9 mouse cellular contexts compared by ENCODE assay signal in the genomic region with DNA sequence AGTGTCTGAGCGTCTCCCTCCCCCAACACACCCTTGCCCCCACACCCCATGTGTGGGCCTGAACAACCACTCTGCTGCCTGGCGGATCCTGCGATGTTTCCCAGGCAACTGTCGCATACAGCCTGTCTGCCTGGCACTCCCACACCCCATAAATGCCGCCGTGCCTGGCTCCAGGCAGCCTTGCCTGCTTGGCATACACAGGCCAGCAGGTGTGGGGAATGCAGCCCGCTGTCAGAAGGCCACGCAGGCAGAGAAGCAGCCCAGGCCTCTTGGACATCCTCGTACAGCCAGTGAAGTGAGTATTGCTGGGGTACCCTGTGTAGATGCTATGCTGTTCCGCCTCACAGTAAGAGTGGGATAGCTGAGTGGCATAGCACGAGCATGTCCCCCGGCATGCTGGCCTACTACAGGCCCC. TPM values are rescaled to one million over a fixed set of nuclear protein-coding genes. Genes with fewer than 3 reads are reported as not detected.
DNase-seq lines count a peak whose midpoint lies in the region; ATAC-seq and TF ChIP-seq lines count a peak whose summit lies in the region.
"Had no signal": no experiment of that assay in that cellular context is flagged by ENCODE, and none has a peak within 500 bp of the region (broad histone marks: within the 10 kb centered on the region; RNA-seq: fewer than 3 reads in every experiment).

No protein-coding gene starts in this region.

- WGBS in heart, embryonic 16.5 days = 58% methylated on average over 12 of the region's 12 CpGs
- 71% methylated on average over 12 of the region's 12 CpGs for WGBS in heart, embryonic 11.5 days (ENCODE audit: insufficient replicate concordance)
- 57% methylated on average over 12 of the region's 12 CpGs for WGBS in neural tube, embryonic 15.5 days

- TF ChIP-seq CTCF in brain, embryonic 14.5 days (IDR thresholded peaks at IDR 0.05; ENCODE audit: borderline replicate concordance, extremely low read depth, insufficient read depth, insufficient read length) = no peak
- TF ChIP-seq CTCF in gastrocnemius, adult 2 months (IDR thresholded peaks at IDR 0.05) = peak; percentile 5; the same call in 1 of the 2 replicates
- peak; percentile 50 for TF ChIP-seq CTCF in layer of hippocampus, adult 2 months (conservative IDR thresholded peaks at IDR 0.05)

- no peak for ATAC-seq in heart, embryonic 16.5 days (replicated peaks; ENCODE audit: extremely low read depth, insufficient read depth, low FRiP score)
- no peak for ATAC-seq in heart, embryonic 11.5 days (replicated peaks; ENCODE audit: insufficient number of reproducible peaks, low FRiP score, low TSS enrichment)
- ATAC-seq in neural tube, embryonic 15.5 days (ENCODE audit: low FRiP score) = no peak
- no peak for ATAC-seq in activated CD4-positive, CD25-positive, alpha-beta regulatory T cell, adult 4 months

- no peak overlapping the region for H3K4me2 ChIP-seq in heart, embryonic 16.5 days (ENCODE audit: low read depth, low read length)
- H3K4me2 ChIP-seq in heart, embryonic 11.5 days = no peak overlapping the region
- no peak overlapping the region for H3K4me2 ChIP-seq in neural tube, embryonic 15.5 days
- H3K4me2 ChIP-seq: lung, embryonic 15.5 days had no signal

- H3K4me1 ChIP-seq in heart, embryonic 16.5 days (ENCODE audit: control insufficient read depth, insufficient read depth, low read length) = peaks cover 10% of the 10 kb centered on the region
- peaks cover 20% of the 10 kb centered on the region for H3K4me1 ChIP-seq in heart, embryonic 11.5 days (ENCODE audit: control insufficient read depth, insufficient read depth, low read length)
- peaks cover 36% of the 10 kb centered on the region for H3K4me1 ChIP-seq in neural tube, embryonic 15.5 days

- intact Hi-C loops in gastrocnemius, adult 2 months (cut with DNase I) = no loop called here

- H3K9me3 ChIP-seq in heart, embryonic 16.5 days (replicated peaks; ENCODE audit: control insufficient read depth, low read length) = peaks cover 3% of the 10 kb centered on the region; the same call in 1 of the 2 replicates
- H3K9me3 ChIP-seq in heart, embryonic 11.5 days (replicated peaks; ENCODE audit: control insufficient read depth, low read length) = no peaks in the 10 kb centered on the region
- no peaks in the 10 kb centered on the region for H3K9me3 ChIP-seq in neural tube, embryonic 15.5 days (replicated peaks)
- H3K9me3 ChIP-seq: lung, embryonic 15.5 days had no signal

- 0 out of 2 replicates have a peak overlapping the region, but pooled peaks have one; percentile 2 for H3K9ac ChIP-seq in heart, embryonic 16.5 days (ENCODE audit: low read length)
- H3K9ac ChIP-seq in heart, embryonic 11.5 days (ENCODE audit: low read depth, low read length) = no peak overlapping the region
- no peak overlapping the region; the same call in 1 of the 2 replicates for H3K9ac ChIP-seq in neural tube, embryonic 15.5 days (replicated peaks)
- H3K9ac ChIP-seq: lung, embryonic 15.5 days had no signal

- H3K27me3 ChIP-seq in heart, embryonic 16.5 days (ENCODE audit: control insufficient read depth, insufficient read depth, low read length) = no peaks in the 10 kb centered on the region
- no peaks in the 10 kb centered on the region for H3K27me3 ChIP-seq in heart, embryonic 11.5 days (ENCODE audit: control insufficient read depth, insufficient read depth, low read length)
- no peaks in the 10 kb centered on the region for H3K27me3 ChIP-seq in neural tube, embryonic 15.5 days (replicated peaks)
- H3K27me3 ChIP-seq: lung, embryonic 15.5 days had no signal

- no peaks in the 10 kb centered on the region for H3K36me3 ChIP-seq in heart, embryonic 16.5 days (ENCODE audit: control insufficient read depth, insufficient read depth)
- no peaks in the 10 kb centered on the region for H3K36me3 ChIP-seq in heart, embryonic 11.5 days (ENCODE audit: control insufficient read depth, insufficient read depth, low read length)
- no peaks in the 10 kb centered on the region for H3K36me3 ChIP-seq in neural tube, embryonic 15.5 days
- H3K36me3 ChIP-seq: lung, embryonic 15.5 days had no signal

- TF ChIP-seq POLR2A in brain, embryonic 14.5 days (IDR thresholded peaks at IDR 0.05; ENCODE audit: borderline replicate concordance, extremely low read depth, insufficient read depth, insufficient read length, poor library complexity, severe bottlenecking) = no peak

- peak; percentile 83 for DNase-seq in brain, embryonic 14.5 days (ENCODE audit: low read depth)
- peak; percentile 86 for DNase-seq in gastrocnemius, adult 2 months
- DNase-seq in layer of hippocampus, adult 2 months (ENCODE audit: low spot score in 2 of 2) = peak; percentile 78 to 86
- no peak for DNase-seq in T-cell, adult 2 months (ENCODE audit: low spot score)

- H3K4me3 ChIP-seq in heart, embryonic 16.5 days (ENCODE audit: low read length) = no peak overlapping the region
- no peak overlapping the region for H3K4me3 ChIP-seq in heart, embryonic 11.5 days (ENCODE audit: low read depth, low read length)
- no peak overlapping the region for H3K4me3 ChIP-seq in gastrocnemius, adult 2 months
- peak overlapping the region; percentile 47 for H3K4me3 ChIP-seq in layer of hippocampus, adult 2 months
- H3K4me3 ChIP-seq in neural tube, embryonic 15.5 days (replicated peaks) = no peak overlapping the region
- H3K4me3 ChIP-seq: lung, embryonic 15.5 days had no signal

- no peak overlapping the region for H3K27ac ChIP-seq in heart, embryonic 16.5 days (ENCODE audit: low read length)
- no peak overlapping the region for H3K27ac ChIP-seq in heart, embryonic 11.5 days (ENCODE audit: low read depth, low read length)
- peak overlapping the region; percentile 56 for H3K27ac ChIP-seq in gastrocnemius, adult 2 months
- peak overlapping the region; percentile 94 for H3K27ac ChIP-seq in layer of hippocampus, adult 2 months
- peak overlapping the region; percentile 73 for H3K27ac ChIP-seq in neural tube, embryonic 15.5 days (replicated peaks)
- H3K27ac ChIP-seq: lung, embryonic 15.5 days had no signal

RNA-seq across cellular contexts. Expression of gene Faap20, which starts 2.9 kb away (rescaled TPM):
- 68.4 and 73.8 TPM in 2 replicates for polyA plus RNA-seq in heart, embryonic 16.5 days (2015; fragmentation: Nextera tagmentation; extraction: Ambion mirVana)
- polyA plus RNA-seq in heart, embryonic 11.5 days (2014; fragmentation: Nextera tagmentation; extraction: Ambion mirVana) = 64.9 and 66.8 TPM in 2 replicates
- 71.9 and 96.0 TPM in 2 replicates for polyA plus RNA-seq in brain, embryonic 14.5 days (2012; rRNA removed)
- total RNA-seq in gastrocnemius, adult 2 months (2021) = 1 to 10 TPM; 4.6 to 6.1 TPM
- total RNA-seq in layer of hippocampus, adult 2 months (2021) = 10 to 100 TPM; 29.2 to 34.3 TPM
- 69.7 and 73.1 TPM in 2 replicates for polyA plus RNA-seq in neural tube, embryonic 15.5 days (2015; fragmentation: Nextera tagmentation; extraction: Ambion mirVana)
- polyA plus RNA-seq in activated CD4-positive, CD25-positive, alpha-beta regulatory T cell, adult 4 months (2017; shearing (Covaris generic)) = 10 to 100 TPM; 45.1 to 54.9 TPM

RNA-seq across cellular contexts. Expression of gene Ski, which starts 24.3 kb away (rescaled TPM):
- 12.1 and 12.3 TPM in 2 replicates for polyA plus RNA-seq in heart, embryonic 16.5 days (2015; fragmentation: Nextera tagmentation; extraction: Ambion mirVana)
- 14.6 and 14.8 TPM in 2 replicates for polyA plus RNA-seq in heart, embryonic 11.5 days (2014; fragmentation: Nextera tagmentation; extraction: Ambion mirVana)
- 38.6 and 55.2 TPM in 2 replicates for polyA plus RNA-seq in brain, embryonic 14.5 days (2012; rRNA removed)
- total RNA-seq in gastrocnemius, adult 2 months (2021) = 10 to 100 TPM; 28.5 to 35.6 TPM
- 100 to 1,000 TPM; 128 to 136 TPM for total RNA-seq in layer of hippocampus, adult 2 months (2021)
- 10.0 and 10.6 TPM in 2 replicates for polyA plus RNA-seq in neural tube, embryonic 15.5 days (2015; fragmentation: Nextera tagmentation; extraction: Ambion mirVana)
- 10 to 100 TPM; 24.7 to 25.0 TPM for polyA plus RNA-seq in activated CD4-positive, CD25-positive, alpha-beta regulatory T cell, adult 4 months (2017; shearing (Covaris generic))

Comparison
In these comparisons a context has a peak if more than half of its experiments do, and no peak if none do; other contexts are left out.
1. H3K27ac ChIP-seq: peak in gastrocnemius, adult 2 months (single experiment), layer of hippocampus, adult 2 months (single experiment) and neural tube, embryonic 15.5 days (single experiment); none in heart, embryonic 16.5 days (single experiment) and heart, embryonic 11.5 days (single experiment).